Mouse (Mus musculus): ENCODE measurements at regions not wholly inside any gene's neighbourhood (a gene's known extent, or its start where the extent isn't known, plus 50 kb on each side); places are given as distances from the start of the nearest gene placed in this dataset.
A peak's percentile ranks its signal among the peaks of the same experiment; 100 is the strongest.

GRCm38 (mm10) chrX:140255790-140256189 lies 86.3 kb upstream of the Frmpd3 start:
- no peaks in the 10 kb centered on the region for H3K9me3 ChIP-seq (ENCODE audit: control insufficient read depth, low read length)

GRCm38 (mm10) chrX:140269742-140270457 lies 72.2 kb upstream of the Frmpd3 start:
- Histone ChIP-seq H3K36me3 (ENCODE audit: control insufficient read depth, insufficient read depth, low read length) (no peaks in the 10 kb centered on the region), H3K4me2 (ENCODE audit: low read length) (no peak overlapping the region), H3K4me3 (ENCODE audit: low read depth, low read length) (no peak overlapping the region), H3K9me3 (ENCODE audit: control insufficient read depth, low read length) (no peaks in the 10 kb centered on the region), H3K27ac (ENCODE audit: low read depth) (no peak overlapping the region), H3K27me3 (replicated peaks; ENCODE audit: control insufficient read depth, insufficient read depth, low read length) (peaks cover 9% of the 10 kb centered on the region; the same call in 1 of the 2 replicates), H3K9ac (ENCODE audit: low read length) (no peak overlapping the region), H3K4me1 (replicated peaks; ENCODE audit: control insufficient read depth, insufficient read depth, low read length) (no peaks in the 10 kb centered on the region)
- DNase-seq (ENCODE audit: low spot score) (no peak), ATAC-seq (replicated peaks; ENCODE audit: low FRiP score, low TSS enrichment, low read depth) (no peak)
- WGBS: 71% methylated on average over 5 of the region's 5 CpGs

More at GRCm38 (mm10) chrX:140255790-140256189, 86.3 kb upstream of the Frmpd3 start:
- WGBS: 70% methylated on average over 4 of the region's 4 CpGs
- no peak for DNase-seq (ENCODE audit: low spot score)
- H3K4me2 ChIP-seq (ENCODE audit: low read length): no peak overlapping the region
- ATAC-seq (replicated peaks; ENCODE audit: low FRiP score, low TSS enrichment, low read depth): no peak
- no peaks in the 10 kb centered on the region; the same call in 1 of the 2 replicates for H3K27me3 ChIP-seq (replicated peaks; ENCODE audit: control insufficient read depth, insufficient read depth, low read length)
- no peak overlapping the region for H3K4me3 ChIP-seq (ENCODE audit: low read depth, low read length)
- no peaks in the 10 kb centered on the region for H3K4me1 ChIP-seq (replicated peaks; ENCODE audit: control insufficient read depth, insufficient read depth, low read length)
- H3K27ac ChIP-seq (ENCODE audit: low read depth): no peak overlapping the region
- no peaks in the 10 kb centered on the region for H3K36me3 ChIP-seq (ENCODE audit: control insufficient read depth, insufficient read depth, low read length)
- no peak overlapping the region for H3K9ac ChIP-seq (ENCODE audit: low read length)

DNA sequence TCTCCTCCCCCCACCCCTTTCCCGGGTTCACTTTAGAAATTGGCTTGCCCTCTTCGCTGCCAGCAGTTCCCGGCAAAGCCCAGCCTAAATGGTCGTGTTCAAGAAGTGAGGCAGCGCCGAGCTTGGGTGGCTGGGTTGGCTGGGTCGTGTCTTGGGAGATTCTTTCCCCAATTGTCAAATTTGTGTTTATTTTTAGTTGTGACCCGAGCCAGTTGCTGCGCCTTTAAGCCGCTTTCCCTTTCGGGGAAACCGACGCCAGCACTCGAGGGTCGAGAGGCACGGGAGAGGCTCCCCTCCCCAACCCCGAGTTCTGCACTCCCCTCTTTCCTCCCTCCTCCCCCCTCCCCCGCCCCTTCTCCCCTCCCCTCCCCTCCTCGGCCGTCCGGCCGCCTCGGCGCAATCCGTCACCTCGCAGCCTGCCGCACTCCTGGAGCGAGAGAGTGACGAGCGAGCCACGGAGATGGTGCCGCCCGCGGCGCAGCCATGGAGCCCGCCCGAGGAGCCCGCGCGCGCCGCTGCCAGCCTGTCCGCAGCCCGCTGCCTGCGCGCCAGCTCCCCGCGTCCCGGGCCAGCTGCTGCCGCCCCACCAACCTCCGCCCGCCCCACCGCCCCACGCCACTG lies 64.6 kb upstream of the Frmpd3 start:
- Histone ChIP-seq H3K4me3 (ENCODE audit: low read depth, low read length) (peak overlapping the region; percentile 45), H3K9me3 (ENCODE audit: control insufficient read depth, low read length) (no peaks in the 10 kb centered on the region), H3K27ac (ENCODE audit: low read depth) (no peak overlapping the region), H3K4me1 (replicated peaks; ENCODE audit: control insufficient read depth, insufficient read depth, low read length) (no peaks in the 10 kb centered on the region), H3K9ac (ENCODE audit: low read length) (peak overlapping the region; percentile 16; the same call in 1 of the 2 replicates), H3K4me2 (ENCODE audit: low read length) (peak overlapping the region; percentile 67), H3K27me3 (replicated peaks; ENCODE audit: control insufficient read depth, insufficient read depth, low read length) (peaks cover 57% of the 10 kb centered on the region), H3K36me3 (ENCODE audit: control insufficient read depth, insufficient read depth, low read length) (no peaks in the 10 kb centered on the region)
- peak; percentile 51 for DNase-seq (ENCODE audit: low spot score)
- WGBS: 16% methylated on average over 27 of the region's 54 CpGs
- peak; percentile 53; the same call in 1 of the 2 replicates for ATAC-seq (replicated peaks; ENCODE audit: low FRiP score, low TSS enrichment, low read depth)

DNA sequence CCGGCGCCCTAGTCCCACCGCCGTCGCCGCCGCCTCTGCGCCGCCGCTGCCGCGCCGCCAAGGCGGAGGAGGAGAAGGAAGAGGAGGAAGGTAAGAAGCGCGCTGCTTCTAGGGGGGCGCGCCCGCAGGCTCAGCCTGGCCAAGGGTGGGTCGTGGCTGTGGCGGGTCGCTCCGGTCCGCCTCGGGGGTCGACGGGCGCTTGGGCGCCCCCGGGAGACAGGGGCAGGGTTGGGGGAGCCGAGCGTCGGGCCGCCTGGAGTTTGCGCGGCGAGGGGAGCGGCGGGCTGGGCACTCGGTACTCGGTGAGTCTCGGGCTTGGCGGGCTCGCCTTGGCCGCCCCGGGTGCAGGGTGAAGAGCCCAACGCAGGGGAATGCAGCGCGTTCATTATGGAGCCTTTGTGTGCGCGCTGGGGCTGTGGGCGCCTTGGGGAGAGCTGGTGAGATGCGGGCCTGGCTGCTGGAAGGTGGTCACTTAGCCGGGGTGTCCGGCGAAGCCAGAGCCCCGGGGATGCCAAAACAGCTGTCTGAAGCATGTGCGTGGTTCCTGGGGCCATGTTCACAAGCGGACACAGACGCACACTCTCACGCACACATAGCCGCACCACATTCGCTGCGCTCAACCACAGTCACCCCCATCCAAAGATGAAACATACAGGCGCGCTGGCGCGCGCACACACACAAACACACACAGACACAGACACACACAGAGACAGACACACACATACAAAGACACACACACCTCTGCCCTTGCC lies 63.9 kb upstream of the Frmpd3 start:
- Histone ChIP-seq H3K36me3 (ENCODE audit: control insufficient read depth, insufficient read depth, low read length) (no peaks in the 10 kb centered on the region), H3K4me3 (ENCODE audit: low read depth, low read length) (peak overlapping the region; percentile 45), H3K9ac (ENCODE audit: low read length) (peak overlapping the region; percentile 16; the same call in 1 of the 2 replicates), H3K4me1 (replicated peaks; ENCODE audit: control insufficient read depth, insufficient read depth, low read length) (no peaks in the 10 kb centered on the region), H3K4me2 (ENCODE audit: low read length) (peak overlapping the region; percentile 67), H3K27ac (ENCODE audit: low read depth) (no peak overlapping the region), H3K27me3 (replicated peaks; ENCODE audit: control insufficient read depth, insufficient read depth, low read length) (peaks cover 62% of the 10 kb centered on the region), H3K9me3 (ENCODE audit: control insufficient read depth, low read length) (no peaks in the 10 kb centered on the region)
- DNase-seq (ENCODE audit: low spot score) (peak; percentile 54), ATAC-seq (replicated peaks; ENCODE audit: low FRiP score, low TSS enrichment, low read depth) (peak; percentile 60; the same call in 1 of the 2 replicates)
- 17% methylated on average over 56 of the region's 69 CpGs for WGBS

- WGBS: 19% methylated on average over 5 of the region's 6 CpGs
- H3K9me3 ChIP-seq (ENCODE audit: control insufficient read depth, low read length): no peaks in the 10 kb centered on the region
- H3K4me1 ChIP-seq (replicated peaks; ENCODE audit: control insufficient read depth, insufficient read depth, low read length): no peaks in the 10 kb centered on the region
- H3K9ac ChIP-seq (ENCODE audit: low read length): no peak overlapping the region
- no peaks in the 10 kb centered on the region for H3K36me3 ChIP-seq (ENCODE audit: control insufficient read depth, insufficient read depth, low read length)
- ATAC-seq (replicated peaks; ENCODE audit: low FRiP score, low TSS enrichment, low read depth) (no peak), DNase-seq (ENCODE audit: low spot score) (no peak)
- H3K27ac ChIP-seq (ENCODE audit: low read depth): no peak overlapping the region
- H3K4me3 ChIP-seq (ENCODE audit: low read depth, low read length): no peak overlapping the region
- no peak overlapping the region for H3K4me2 ChIP-seq (ENCODE audit: low read length)
- peaks cover 65% of the 10 kb centered on the region for H3K27me3 ChIP-seq (replicated peaks; ENCODE audit: control insufficient read depth, insufficient read depth, low read length)
Observed at GRCm38 (mm10) chrX:140279266-140279665, 62.8 kb upstream of the Frmpd3 start.

- 19% methylated on average over 12 of the region's 12 CpGs for WGBS
- Histone ChIP-seq H3K9ac (ENCODE audit: low read length) (no peak overlapping the region), H3K4me2 (ENCODE audit: low read length) (peak overlapping the region; percentile 13; the same call in 1 of the 2 replicates), H3K4me1 (replicated peaks; ENCODE audit: control insufficient read depth, insufficient read depth, low read length) (no peaks in the 10 kb centered on the region), H3K4me3 (ENCODE audit: low read depth, low read length) (no peak overlapping the region), H3K27ac (ENCODE audit: low read depth) (no peak overlapping the region), H3K36me3 (ENCODE audit: control insufficient read depth, insufficient read depth, low read length) (no peaks in the 10 kb centered on the region), H3K27me3 (replicated peaks; ENCODE audit: control insufficient read depth, insufficient read depth, low read length) (peaks cover 64% of the 10 kb centered on the region), H3K9me3 (ENCODE audit: control insufficient read depth, low read length) (no peaks in the 10 kb centered on the region)
- DNase-seq (ENCODE audit: low spot score) (no peak), ATAC-seq (replicated peaks; ENCODE audit: low FRiP score, low TSS enrichment, low read depth) (no peak)
Observed at GRCm38 (mm10) chrX:140280016-140280415, 62.0 kb upstream of the Frmpd3 start.

All from intestine, embryonic 14.5 days (tissue).